Mouse (Mus musculus): Measurements from ENCODE around the gene Mtg1. TPM values are rescaled to one million over a fixed set of nuclear protein-coding genes. Genes with fewer than 3 reads are reported as not detected.

Mtg1 gene
- 10 to 100 TPM; 20.8 to 20.9 TPM for total RNA-seq (2021)

- intact Hi-C loops (cut with DNase I), result no loop called here
- DNase-seq (ENCODE audit: low spot score in 2 of 2), result peak; percentile 98
These were observed at the start of gene Mtg1 for GRCm38 (mm10) chr7:140137135-140138020. Mtg1 (plus strand) TSS chr7:140137564.

- intact Hi-C loops (cut with DNase I), result no loop called here
- no peak for DNase-seq (ENCODE audit: low spot score in 2 of 2)
These were observed 46.8 kb upstream of the Mtg1 start for GRCm38 (mm10) chr7:140090601-140091000.

GRCm38 (mm10) chr7:140092924-140093528 lies 44.3 kb upstream of the Mtg1 start, which contains the start of gene Prap1:
Prap1 (plus strand) TSS chr7:140093395.
- intact Hi-C loops (cut with DNase I), result no loop called here
- DNase-seq (ENCODE audit: low spot score in 2 of 2), result no peak

- no peak for DNase-seq (ENCODE audit: low spot score in 2 of 2)
- intact Hi-C loops (cut with DNase I), result no loop called here
These were observed 42.4 kb upstream of the Mtg1 start for GRCm38 (mm10) chr7:140094954-140095353.

- DNase-seq (ENCODE audit: low spot score in 2 of 2), result no peak
- intact Hi-C loops (cut with DNase I), result no loop called here
These were observed 41.8 kb upstream of the Mtg1 start for GRCm38 (mm10) chr7:140095556-140095955.

DNA sequence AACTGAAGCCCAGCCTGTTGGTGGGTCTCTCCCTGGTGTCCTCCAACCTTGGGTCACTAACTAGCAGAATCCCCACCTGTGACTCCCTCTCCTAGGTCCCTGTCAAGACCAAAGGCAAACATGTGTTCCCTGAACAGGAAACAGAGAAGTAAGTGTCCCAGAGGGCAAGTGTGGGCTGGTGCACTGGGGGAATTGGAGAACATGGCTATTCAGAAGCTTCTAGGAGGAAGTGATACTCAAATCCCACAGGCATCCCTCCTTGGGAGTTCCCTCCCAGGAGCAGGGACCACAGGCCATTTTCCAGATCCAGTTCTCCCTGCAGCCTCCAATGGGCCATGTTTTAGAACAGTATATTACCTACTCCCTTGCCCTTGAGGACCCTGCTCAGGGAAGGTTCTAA lies 41.3 kb upstream of the Mtg1 start:
- DNase-seq (ENCODE audit: low spot score in 2 of 2), result no peak
- intact Hi-C loops (cut with DNase I), result no loop called here

DNA sequence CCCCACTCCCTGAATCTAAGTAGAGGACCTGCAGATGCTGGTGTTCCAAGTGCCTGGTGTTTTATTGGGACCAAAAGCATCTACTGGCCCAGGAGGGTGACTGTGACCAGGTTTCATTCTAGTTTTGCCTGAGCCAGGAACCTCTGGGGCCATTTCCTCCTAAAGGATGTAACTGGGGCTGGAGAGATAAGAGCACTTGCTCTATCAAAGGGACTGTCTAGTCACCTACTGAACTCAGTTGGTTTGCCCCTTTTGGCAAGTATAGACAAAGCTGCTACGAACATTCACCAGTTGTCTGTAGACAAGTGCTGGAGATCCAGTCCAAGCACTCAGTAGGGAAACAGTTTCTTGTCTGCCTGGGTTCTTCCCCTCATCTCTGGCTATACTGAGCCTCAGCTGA lies 38.9 kb upstream of the Mtg1 start:
- intact Hi-C loops (cut with DNase I), result no loop called here
- DNase-seq (ENCODE audit: low spot score in 2 of 2), result no peak

- peak in 1 of 2 experiments; percentile 21 for DNase-seq (ENCODE audit: low spot score in 2 of 2)
- intact Hi-C loops (cut with DNase I), result no loop called here
These were observed 35.9 kb upstream of the Mtg1 start for GRCm38 (mm10) chr7:140101498-140101897.

DNA sequence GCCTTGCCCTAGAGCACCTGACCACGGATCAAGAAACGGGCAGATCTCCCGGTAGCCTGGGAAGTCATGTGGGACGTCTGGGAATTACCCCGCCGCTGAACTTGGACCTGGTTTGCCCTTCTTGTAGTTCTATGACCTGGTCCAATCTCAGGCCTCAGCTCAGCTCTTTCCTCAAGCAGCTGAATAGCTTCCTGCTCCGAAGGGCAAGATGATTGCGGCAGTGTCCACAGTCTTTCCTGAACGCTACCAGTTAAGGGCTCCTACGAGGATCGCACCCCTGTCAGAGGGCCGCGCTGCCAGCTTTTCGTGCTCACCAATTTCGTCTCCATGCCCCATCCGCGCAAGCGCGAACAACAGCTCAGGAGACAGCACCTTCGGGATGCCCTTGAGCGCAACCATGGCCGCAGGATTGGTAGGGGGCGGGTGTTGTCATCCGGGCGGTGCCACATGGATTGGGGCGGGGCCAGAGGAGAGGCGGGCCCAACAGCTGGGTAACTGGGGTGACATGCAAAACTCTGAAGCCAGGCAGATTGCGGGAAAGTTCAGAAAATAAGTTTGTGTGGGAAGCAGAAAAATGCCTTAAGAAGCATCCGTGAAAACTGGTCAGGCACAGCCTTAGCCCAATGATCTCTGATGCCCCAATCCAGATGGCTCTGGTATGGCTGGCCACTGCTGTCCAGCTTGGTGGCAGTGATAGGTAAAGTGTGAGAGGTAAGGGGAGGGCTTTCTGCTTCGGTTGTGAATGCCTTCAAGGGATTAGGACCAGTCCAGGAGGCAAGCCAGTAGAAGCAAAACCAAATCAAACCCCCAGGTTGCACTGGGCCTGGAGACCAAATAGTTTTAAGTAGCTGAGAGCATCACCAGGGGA lies 35.1 kb upstream of the Mtg1 start, which contains the start of gene Fuom:
Gene Fuom, minus strand, starts transcription at position 449 of the 868 bp plus-strand sequence.
- DNase-seq (ENCODE audit: low spot score in 2 of 2), result peak; percentile 82 to 86
- intact Hi-C loops (cut with DNase I), result loop anchor here (1.0 to 2.0 kb wide), 2 partner anchors 14 to 21 kb away; partner anchors contain the start of gene Echs1

GRCm38 (mm10) chr7:140104009-140104408 lies 33.4 kb upstream of the Mtg1 start:
- intact Hi-C loops (cut with DNase I), result no loop called here
- DNase-seq (ENCODE audit: low spot score in 2 of 2), result no peak

DNA sequence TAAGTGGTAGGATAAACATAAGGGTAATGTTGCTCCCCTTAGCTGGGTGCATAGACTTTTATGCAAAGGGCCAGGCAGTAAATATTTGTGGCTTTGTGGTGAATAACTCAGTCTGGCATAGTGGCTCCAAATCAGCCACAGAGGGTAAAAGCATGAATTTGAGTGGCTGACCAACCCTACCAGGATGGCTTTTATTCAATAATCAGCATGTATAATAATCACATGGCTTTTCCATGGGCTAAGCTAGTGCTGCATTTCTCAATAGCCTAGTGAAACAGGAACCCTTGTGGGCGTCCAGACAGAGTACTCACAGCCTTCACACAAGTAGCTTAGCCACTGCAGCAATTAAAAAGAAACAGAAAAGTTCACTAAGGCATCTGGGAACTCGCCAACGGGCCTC lies 25.4 kb upstream of the Mtg1 start:
- intact Hi-C loops (cut with DNase I), result no loop called here
- DNase-seq (ENCODE audit: low spot score in 2 of 2), result no peak

GRCm38 (mm10) chr7:140115583-140116328 lies 21.6 kb upstream of the Mtg1 start, which contains the start of gene Paox:
Paox (plus strand) TSS chr7:140115799.
- intact Hi-C loops (cut with DNase I), result loop anchor here (1.0 to 5.0 kb wide), 2 partner anchors 13 to 33 kb away; partner anchors contain the start of genes Caly and Fuom
- DNase-seq (ENCODE audit: low spot score in 2 of 2), result peak; percentile 45 to 46

GRCm38 (mm10) chr7:140116329-140117054 lies 20.9 kb upstream of the Mtg1 start, which contains the start of gene Echs1:
Echs1 (minus strand) TSS chr7:140116476.
- intact Hi-C loops (cut with DNase I), result loop anchor here (1.0 to 5.0 kb wide), 2 partner anchors 14 to 34 kb away; partner anchors contain the start of genes Caly and Fuom
- DNase-seq (ENCODE audit: low spot score in 2 of 2), result peak; percentile 85 to 86

- DNase-seq (ENCODE audit: low spot score in 2 of 2), result no peak
These were observed 16.9 kb upstream of the Mtg1 start for GRCm38 (mm10) chr7:140120484-140120883.

DNA sequence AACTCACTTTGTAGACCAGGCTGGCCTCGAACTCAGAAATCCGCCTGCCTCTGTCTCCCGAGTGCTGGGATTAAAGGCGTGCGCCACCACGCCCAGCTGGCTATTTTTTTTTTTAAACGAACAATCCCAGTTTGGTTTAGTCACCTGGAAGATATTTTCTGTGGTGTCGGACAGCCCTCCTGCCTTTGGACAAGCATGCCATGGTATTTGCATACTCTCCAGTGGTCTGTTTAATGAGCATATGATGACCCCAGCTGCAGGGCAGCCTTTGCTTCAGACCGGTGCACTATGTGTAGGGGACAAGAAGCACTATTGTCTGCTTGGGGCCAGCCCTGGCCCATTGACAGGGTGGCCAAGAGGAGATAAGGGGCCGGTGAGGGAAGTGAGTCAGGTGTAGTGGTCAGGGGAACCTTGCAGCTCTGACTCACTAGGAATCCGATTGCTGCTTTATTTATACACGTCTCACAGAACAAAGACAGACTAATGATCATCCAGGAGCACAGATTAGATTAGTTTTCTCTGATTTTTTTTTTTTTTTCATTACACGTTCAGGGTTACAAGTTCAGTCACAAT lies 15.9 kb upstream of the Mtg1 start:
- intact Hi-C loops (cut with DNase I), result no loop called here
- DNase-seq (ENCODE audit: low spot score in 2 of 2), result no peak

More at GRCm38 (mm10) chr7:140120484-140120883, 16.9 kb upstream of the Mtg1 start:
- intact Hi-C loops (cut with DNase I), result no loop called here

DNA sequence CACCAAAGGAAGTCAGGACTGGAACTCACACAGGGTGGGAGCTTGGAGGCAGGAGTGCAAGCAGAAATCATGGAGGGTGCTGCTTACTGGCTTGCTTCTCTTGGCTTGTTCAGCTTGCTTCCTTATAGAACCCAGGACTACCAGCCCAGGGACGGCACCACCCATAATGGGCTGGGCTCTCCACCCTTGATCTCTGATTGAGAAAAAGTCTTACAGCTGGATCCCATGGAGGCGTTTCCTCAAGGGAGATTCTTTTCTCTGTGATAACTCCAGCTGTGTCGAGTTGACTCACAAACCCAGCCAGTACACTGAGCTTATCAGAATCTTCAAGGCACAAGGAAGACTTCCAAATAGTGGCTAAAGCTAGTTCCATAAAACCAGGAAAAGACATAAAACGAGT lies 14.6 kb upstream of the Mtg1 start:
- DNase-seq (ENCODE audit: low spot score in 2 of 2), result no peak

GRCm38 (mm10) chr7:140124382-140124781 lies 13.0 kb upstream of the Mtg1 start:
- intact Hi-C loops (cut with DNase I), result no loop called here
- no peak for DNase-seq (ENCODE audit: low spot score in 2 of 2)

More for the DNA sequence above, 14.6 kb upstream of the Mtg1 start:
- intact Hi-C loops (cut with DNase I), result no loop called here

All from left cerebral cortex, postnatal 36 days (tissue).